Mouse (Mus musculus) CH12.LX (cell line): ENCODE measurements around the gene Evi5.

Experiments used
- CTCF ChIP-seq, 2 experiments: IDR thresholded peaks in 1 of 2; conservative IDR thresholded peaks in 1 of 2; 2 replicates each; pipeline ENCODE4 v1.5.1; 2011 to 2012; ENCODE audit warnings: low read depth in 2 of 2, low read length in 2 of 2, improper control_type of control experiment in 1 of 2, inconsistent platforms in 1 of 2, mild to moderate bottlenecking in 1 of 2, moderate library complexity in 1 of 2
- EP300 ChIP-seq: IDR thresholded peaks from 2 replicates; pipeline ENCODE4 v1.6.1; 2011; ENCODE audit warnings: low read length, improper control_type of control experiment
- MAFK ChIP-seq: IDR thresholded peaks from 2 replicates; pipeline ENCODE4 v1.6.1; 2011; ENCODE audit warnings: low read length, improper control_type of control experiment; ENCODE audit not compliant: insufficient replicate concordance
- MAZ ChIP-seq: IDR thresholded peaks from 2 replicates; pipeline ENCODE4 v1.6.1; 2012; ENCODE audit warnings: low read depth, mild to moderate bottlenecking, inconsistent platforms, low read length, improper control_type of control experiment, moderate library complexity
- MYC ChIP-seq: IDR thresholded peaks from 2 replicates; pipeline ENCODE4 v1.6.1; 2011; ENCODE audit warnings: low read depth, mild to moderate bottlenecking, improper control_type of control experiment, low read length
- NELFE ChIP-seq: IDR thresholded peaks from 2 replicates; pipeline ENCODE4 v1.6.1; 2011; ENCODE audit warnings: low read depth, low read length, improper control_type of control experiment
- NRF1 ChIP-seq: IDR thresholded peaks from 2 replicates; pipeline ENCODE4 v1.6.1; 2014; ENCODE audit warnings: low read depth, mild to moderate bottlenecking, inconsistent platforms, low read length, improper control_type of control experiment, moderate library complexity
- PAX5 ChIP-seq: IDR thresholded peaks from 2 replicates; pipeline ENCODE4 v1.6.1; 2012; ENCODE audit warnings: low read length, inconsistent platforms, mixed read lengths
- POLR2A ChIP-seq: IDR thresholded peaks from 2 replicates; pipeline ENCODE4 v1.6.1; 2011; ENCODE audit warnings: low read depth, mild to moderate bottlenecking, improper control_type of control experiment, low read length
- RCOR1 ChIP-seq: conservative IDR thresholded peaks from 2 replicates; pipeline ENCODE4 v1.6.1; 2012; ENCODE audit warnings: low read depth, mild to moderate bottlenecking, inconsistent platforms, low read length, improper control_type of control experiment
- SMC3 ChIP-seq: IDR thresholded peaks from 2 replicates; pipeline ENCODE4 v1.6.1; 2011; ENCODE audit warnings: low read depth, low read length, improper control_type of control experiment
- TBP ChIP-seq: conservative IDR thresholded peaks from 2 replicates; pipeline ENCODE4 v1.6.1; 2011; ENCODE audit warnings: low read depth, low read length, improper control_type of control experiment
- USF1 ChIP-seq: IDR thresholded peaks from 2 replicates; pipeline ENCODE4 v1.6.1; 2014; ENCODE audit warnings: low read depth, mild to moderate bottlenecking, inconsistent platforms, low read length, improper control_type of control experiment
- USF2 ChIP-seq: conservative IDR thresholded peaks from 2 replicates; pipeline ENCODE4 v1.6.1; 2011; ENCODE audit warnings: low read depth, low read length, improper control_type of control experiment

DNA sequence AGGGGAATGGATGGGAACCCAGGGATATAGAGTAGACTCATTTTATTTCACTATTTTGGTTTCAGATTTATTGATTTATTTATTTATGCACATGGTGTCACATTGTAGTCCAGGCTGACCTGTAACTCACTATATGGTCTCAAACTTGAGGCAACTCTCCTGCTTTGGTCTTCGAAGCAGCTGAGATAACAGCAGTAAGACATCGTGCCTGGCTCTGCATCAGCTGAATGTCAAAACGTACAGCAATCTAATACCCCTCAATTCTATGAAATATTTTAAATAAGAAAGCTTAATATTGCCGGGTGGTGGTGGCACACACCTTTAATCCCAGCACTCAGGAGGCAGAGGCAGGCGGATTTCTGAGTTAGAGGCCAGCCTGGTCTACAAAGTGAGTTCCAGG, 36.1 kb upstream of the Evi5 start:
- TF ChIP-seq USF1 (no peak), MAZ (no peak), SMC3 (no peak), CTCF (conservative IDR thresholded peaks at IDR 0.05 in 1 of 2, IDR thresholded peaks at IDR 0.05 in 1 of 2; ENCODE audit: low read depth in 2 of 2, low read length in 2 of 2) (no peak), MAFK (no peak), RCOR1 (no peak), TBP (no peak), EP300 (no peak), MYC (no peak), POLR2A (no peak), NRF1 (no peak), USF2 (no peak), PAX5 (no peak), NELFE (no peak)
